Mouse (Mus musculus): ENCODE data around the gene Gab1. TPM values are rescaled to one million over a fixed set of nuclear protein-coding genes. Genes with fewer than 3 reads are reported as not detected.
A peak's percentile ranks its signal among the peaks of the same experiment; 100 is the strongest.
"Not testable (repeated sequence)": the region's sequence is repeated elsewhere in the genome, so short reads cannot be mapped to it uniquely, and the experiment has no call there.

Gab1 gene
- polyA plus RNA-seq, 1 experiment from 2014 or later, result 28.4 TPM

- Histone ChIP-seq H3K36me3 (peaks cover 45% of the 10 kb centered on the region), H3K4me1 (replicated peaks) (peaks cover 11% of the 10 kb centered on the region)
- WGBS, result 90% methylated on average over 4 of the region's 4 CpGs
These were observed 97.0 kb downstream of the Gab1 start for GRCm38 (mm10) chr8:80783271-80783670.

GRCm38 (mm10) chr8:80781338-80781737, 99.0 kb downstream of the Gab1 start:
- ATAC-seq (replicated peaks; ENCODE audit: insufficient number of reproducible peaks, insufficient read depth, low FRiP score, low read depth), result no peak
- peaks cover 47% of the 10 kb centered on the region for H3K36me3 ChIP-seq
- WGBS, result 40% methylated on average over 10 of the region's 10 CpGs

More at GRCm38 (mm10) chr8:80783271-80783670, 97.0 kb downstream of the Gab1 start:
- Histone ChIP-seq H3K9ac (no peak overlapping the region), H3K4me2 (no peak overlapping the region), H3K9me3 (replicated peaks) (no peaks in the 10 kb centered on the region), H3K4me3 (no peak overlapping the region), H3K27me3 (no peaks in the 10 kb centered on the region), H3K27ac (no peak overlapping the region)
- ATAC-seq (replicated peaks; ENCODE audit: insufficient number of reproducible peaks, insufficient read depth, low FRiP score, low read depth), result no peak

GRCm38 (mm10) chr8:80780271-80780670, 100.0 kb downstream of the Gab1 start:
- 84% methylated on average over 4 of the region's 4 CpGs for WGBS
- Histone ChIP-seq H3K4me3 (no peak overlapping the region), H3K27me3 (no peaks in the 10 kb centered on the region), H3K36me3 (peaks cover 57% of the 10 kb centered on the region), H3K27ac (no peak overlapping the region), H3K9me3 (replicated peaks) (no peaks in the 10 kb centered on the region), H3K4me1 (replicated peaks) (peaks cover 11% of the 10 kb centered on the region), H3K4me2 (no peak overlapping the region), H3K9ac (no peak overlapping the region)
- no peak for ATAC-seq (replicated peaks; ENCODE audit: insufficient number of reproducible peaks, insufficient read depth, low FRiP score, low read depth)

More at GRCm38 (mm10) chr8:80781338-80781737, 99.0 kb downstream of the Gab1 start:
- Histone ChIP-seq H3K9me3 (replicated peaks) (no peaks in the 10 kb centered on the region), H3K4me1 (replicated peaks) (peaks cover 11% of the 10 kb centered on the region), H3K4me2 (no peak overlapping the region), H3K9ac (no peak overlapping the region), H3K27ac (peak overlapping the region; percentile 14), H3K27me3 (no peaks in the 10 kb centered on the region), H3K4me3 (no peak overlapping the region)

- Histone ChIP-seq H3K4me3 (no peak overlapping the region), H3K9me3 (replicated peaks) (no peaks in the 10 kb centered on the region), H3K27me3 (no peaks in the 10 kb centered on the region), H3K36me3 (peaks cover 56% of the 10 kb centered on the region), H3K9ac (no peak overlapping the region), H3K4me2 (no peak overlapping the region), H3K4me1 (replicated peaks) (peaks cover 12% of the 10 kb centered on the region), H3K27ac (0 out of 2 replicates have a peak overlapping the region, but pooled peaks have one; percentile 31)
- WGBS, result 68% methylated on average over 8 of the region's 8 CpGs
- no peak for ATAC-seq (replicated peaks; ENCODE audit: insufficient number of reproducible peaks, insufficient read depth, low FRiP score, low read depth)
These were observed 103.9 kb downstream of the Gab1 start for GRCm38 (mm10) chr8:80776436-80776835.

- WGBS, result 80% methylated on average over 4 of the region's 4 CpGs
- peaks cover 3% of the 10 kb centered on the region; the same call in 1 of the 2 replicates for H3K4me1 ChIP-seq (replicated peaks)
- no peaks in the 10 kb centered on the region for H3K27me3 ChIP-seq
- ATAC-seq (replicated peaks; ENCODE audit: insufficient number of reproducible peaks, insufficient read depth, low FRiP score, low read depth), result no peak
- no peak overlapping the region for H3K4me2 ChIP-seq
- H3K9ac ChIP-seq, result no peak overlapping the region
- H3K27ac ChIP-seq, result no peak overlapping the region
- H3K9me3 ChIP-seq (replicated peaks), result no peaks in the 10 kb centered on the region
- H3K4me3 ChIP-seq, result no peak overlapping the region
- peaks cover 82% of the 10 kb centered on the region for H3K36me3 ChIP-seq
These were observed 107.4 kb downstream of the Gab1 start for GRCm38 (mm10) chr8:80772732-80773460.

GRCm38 (mm10) chr8:80768451-80768850, 111.9 kb downstream of the Gab1 start:
- no peak overlapping the region for H3K4me2 ChIP-seq
- H3K27me3 ChIP-seq, result no peaks in the 10 kb centered on the region
- H3K4me3 ChIP-seq, result no peak overlapping the region
- no peak overlapping the region for H3K9ac ChIP-seq
- H3K4me1 ChIP-seq (replicated peaks), result no peaks in the 10 kb centered on the region
- WGBS, result 90% methylated on average over 6 of the region's 6 CpGs
- H3K9me3 ChIP-seq (replicated peaks), result no peaks in the 10 kb centered on the region; the same call in 1 of the 2 replicates
- H3K27ac ChIP-seq, result no peak overlapping the region
- no peak for ATAC-seq (replicated peaks; ENCODE audit: insufficient number of reproducible peaks, insufficient read depth, low FRiP score, low read depth)
- H3K36me3 ChIP-seq, result peaks cover 78% of the 10 kb centered on the region

GRCm38 (mm10) chr8:80753017-80753715, 127.2 kb downstream of the Gab1 start:
- Histone ChIP-seq H3K27ac (no peak overlapping the region), H3K9me3 (replicated peaks) (no peaks in the 10 kb centered on the region), H3K36me3 (no peaks in the 10 kb centered on the region), H3K4me2 (no peak overlapping the region), H3K4me3 (no peak overlapping the region), H3K9ac (no peak overlapping the region), H3K4me1 (replicated peaks) (peaks cover 5% of the 10 kb centered on the region), H3K27me3 (no peaks in the 10 kb centered on the region)
- no peak; the same call in 1 of the 2 replicates for ATAC-seq (replicated peaks; ENCODE audit: insufficient number of reproducible peaks, insufficient read depth, low FRiP score, low read depth)
- 28% methylated on average over 9 of the region's 9 CpGs for WGBS

- H3K4me3 ChIP-seq, result no peak overlapping the region
- H3K4me2 ChIP-seq, result no peak overlapping the region
- H3K9me3 ChIP-seq (replicated peaks), result no peaks in the 10 kb centered on the region
- no peak overlapping the region for H3K9ac ChIP-seq
- no peaks in the 10 kb centered on the region for H3K27me3 ChIP-seq
- no peaks in the 10 kb centered on the region for H3K36me3 ChIP-seq
- no peak overlapping the region for H3K27ac ChIP-seq
- no peak for ATAC-seq (replicated peaks; ENCODE audit: insufficient number of reproducible peaks, insufficient read depth, low FRiP score, low read depth)
- WGBS, result 64% methylated on average over 7 of the region's 7 CpGs
- peaks cover 5% of the 10 kb centered on the region for H3K4me1 ChIP-seq (replicated peaks)
These were observed 127.9 kb downstream of the Gab1 start for GRCm38 (mm10) chr8:80752429-80752828.

- 80% methylated on average over 4 of the region's 4 CpGs for WGBS
These were observed 131.2 kb downstream of the Gab1 start for GRCm38 (mm10) chr8:80749091-80749490.

GRCm38 (mm10) chr8:80739932-80740331, 140.4 kb downstream of the Gab1 start:
- peak overlapping the region; percentile 99 for H3K27ac ChIP-seq
- 11% methylated on average over 14 of the region's 14 CpGs for WGBS
- 0 out of 2 replicates have a peak, but pooled peaks have one; percentile 18 for ATAC-seq (replicated peaks; ENCODE audit: insufficient number of reproducible peaks, insufficient read depth, low FRiP score, low read depth)
- peak overlapping the region; percentile 74 for H3K4me2 ChIP-seq
- H3K27me3 ChIP-seq, result no peaks in the 10 kb centered on the region
- no peaks in the 10 kb centered on the region for H3K9me3 ChIP-seq (replicated peaks)
- H3K9ac ChIP-seq, result peak overlapping the region; percentile 69
- H3K36me3 ChIP-seq, result peaks cover 7% of the 10 kb centered on the region
- peaks cover 10% of the 10 kb centered on the region for H3K4me1 ChIP-seq (replicated peaks)
- peak overlapping the region; percentile 97 for H3K4me3 ChIP-seq

More at GRCm38 (mm10) chr8:80749091-80749490, 131.2 kb downstream of the Gab1 start:
- Histone ChIP-seq H3K36me3 (no peaks in the 10 kb centered on the region), H3K9me3 (replicated peaks) (no peaks in the 10 kb centered on the region), H3K9ac (no peak overlapping the region), H3K4me1 (replicated peaks) (peaks cover 5% of the 10 kb centered on the region), H3K4me2 (no peak overlapping the region), H3K4me3 (no peak overlapping the region), H3K27ac (no peak overlapping the region), H3K27me3 (no peaks in the 10 kb centered on the region)
- ATAC-seq (replicated peaks; ENCODE audit: insufficient number of reproducible peaks, insufficient read depth, low FRiP score, low read depth), result no peak

GRCm38 (mm10) chr8:80739155-80739924, 141.0 kb downstream of the Gab1 start, which contains the start of gene Smarca5:
Gene Smarca5 (minus strand): TSS chr8:80739497.
- H3K27me3 ChIP-seq; H3K9me3 ChIP-seq (replicated peaks); H3K36me3 ChIP-seq: not testable (repeated sequence)
- peak within 1 kb of the TSS; percentile 97 for H3K4me3 ChIP-seq
- H3K4me2 ChIP-seq, result peak within 1 kb of the TSS; percentile 92
- H3K9ac ChIP-seq, result peak within 1 kb of the TSS; percentile 95
- WGBS, result under 1% methylated on average over 88 of the region's 91 CpGs
- H3K27ac ChIP-seq, result peak within 1 kb of the TSS; percentile 99
- peaks cover 10% of the 10 kb centered on the region for H3K4me1 ChIP-seq (replicated peaks)
- ATAC-seq (replicated peaks; ENCODE audit: insufficient number of reproducible peaks, insufficient read depth, low FRiP score, low read depth), result peak; percentile 96
